Mouse (Mus musculus) lung, postnatal 14 days (tissue): Measurements from ENCODE around the gene Tspan2.

Source experiments
- DNase-seq: peaks from one replicate; pipeline ENCODE4 v3.0.0; 2021

The Tspan2 gene

DNA sequence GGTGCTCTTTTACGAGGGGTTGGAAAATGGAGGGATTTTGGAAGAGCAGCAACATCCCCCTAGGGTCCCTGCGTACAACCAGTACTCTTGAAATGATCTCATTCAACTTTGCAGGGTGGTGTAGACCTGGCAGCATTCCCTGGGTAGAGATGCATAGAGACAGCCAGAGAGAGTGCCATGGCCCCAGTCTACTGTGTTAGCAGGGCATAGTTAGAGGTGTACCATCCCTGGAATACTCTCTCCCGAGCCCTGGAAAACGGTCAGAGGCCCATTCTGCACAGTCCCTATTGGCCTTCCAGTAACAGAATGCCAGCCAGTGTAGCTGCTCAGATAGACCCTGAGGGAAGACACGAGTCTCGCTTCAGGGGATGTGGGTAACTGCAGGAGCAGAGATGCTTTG lies 1.3 kb downstream of the Tspan2 start:
- DNase-seq: no peak

DNA sequence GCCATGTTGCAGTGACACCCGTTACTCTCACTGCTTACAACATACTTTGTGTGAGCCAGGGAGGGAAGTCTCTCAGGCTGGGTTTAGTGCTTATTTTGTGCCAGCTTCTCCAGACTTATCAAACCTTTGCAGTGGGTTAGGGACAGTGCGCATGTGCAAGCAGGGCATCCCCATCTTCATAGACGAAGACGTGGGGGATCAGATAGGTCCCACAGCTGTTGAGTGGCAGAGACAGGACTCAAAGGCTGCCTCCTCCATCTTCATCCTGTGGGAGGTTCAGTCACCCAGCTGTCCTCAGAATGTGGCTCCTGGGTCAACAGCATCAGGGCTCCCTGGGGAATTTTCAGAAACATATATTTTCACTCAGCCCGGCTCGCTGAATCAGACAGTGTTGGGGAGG lies 2.1 kb downstream of the Tspan2 start:
- no peak for DNase-seq

DNA sequence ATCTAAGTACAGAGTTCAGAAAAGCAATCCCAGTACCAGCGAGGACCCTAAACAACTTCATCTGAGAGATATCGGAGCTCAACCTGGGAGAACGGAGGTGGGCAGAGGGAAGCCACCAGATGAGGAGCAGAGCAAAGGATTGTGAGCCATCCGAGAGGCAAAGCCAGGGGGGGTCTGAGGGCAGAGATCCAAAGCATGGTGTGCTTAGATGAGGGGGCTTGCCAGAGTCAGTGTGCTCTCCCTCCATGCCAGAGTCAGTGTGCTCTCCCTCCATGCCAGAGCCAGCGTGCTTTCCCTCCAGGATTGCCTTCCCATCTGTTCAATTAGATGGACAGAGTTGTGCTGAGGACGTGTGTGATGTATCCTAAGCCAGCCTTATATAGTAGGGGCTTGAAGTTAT lies 2.8 kb downstream of the Tspan2 start:
- no peak for DNase-seq

DNA sequence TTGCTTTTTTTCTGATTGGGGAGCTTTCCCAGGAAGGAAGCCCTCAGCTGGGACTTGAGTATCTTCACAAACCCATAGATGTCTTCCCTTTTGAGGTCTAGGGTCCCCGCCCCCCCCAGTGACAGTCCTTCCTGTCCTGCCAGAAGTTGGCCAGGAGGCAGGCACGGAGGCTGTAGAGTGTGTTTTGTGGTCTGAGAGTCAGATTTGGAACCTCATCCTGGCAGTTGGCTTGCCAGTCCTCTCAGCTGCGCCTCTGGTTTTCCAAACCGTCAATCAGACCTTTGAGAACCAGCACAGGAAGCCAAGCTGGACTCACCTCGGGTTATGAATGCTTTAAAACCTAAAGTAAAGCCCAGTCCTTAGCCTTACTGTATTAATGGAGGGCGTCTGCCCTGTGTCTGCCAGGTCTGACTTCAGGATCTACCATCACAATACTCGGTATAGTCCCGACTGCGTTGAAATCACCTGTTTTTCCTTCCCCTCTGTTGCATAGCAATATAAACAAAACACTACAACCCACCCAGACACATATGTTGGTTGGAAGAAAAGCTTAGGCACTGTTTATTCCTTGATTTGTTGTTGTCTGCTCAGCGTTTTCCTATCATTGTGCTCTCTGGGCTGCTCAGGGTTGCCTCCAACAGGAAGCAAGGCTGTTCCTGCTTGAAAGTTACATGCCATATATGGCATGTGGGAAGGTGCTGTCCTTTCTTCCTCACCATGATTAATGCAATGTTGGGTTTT lies 4.0 kb downstream of the Tspan2 start:
- no peak for DNase-seq

DNA sequence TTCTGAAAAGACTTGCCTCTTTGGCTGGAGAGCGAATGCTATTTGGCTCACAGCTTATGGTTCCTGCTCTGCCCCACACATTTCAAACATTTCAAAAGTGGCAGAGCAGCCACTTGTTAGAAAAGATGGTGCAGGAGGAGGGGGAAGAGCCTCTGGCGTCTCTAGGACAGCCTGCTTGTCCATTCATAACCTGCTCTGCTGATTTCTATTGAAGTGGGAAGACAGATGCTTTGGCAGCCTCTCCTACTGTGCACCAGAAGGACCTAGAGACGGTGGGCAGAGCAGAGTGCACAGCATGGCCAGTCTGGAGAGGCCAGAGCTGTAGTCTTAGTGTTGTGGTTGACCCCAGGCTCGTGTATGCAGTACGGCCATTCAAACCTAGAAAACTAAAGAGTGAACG lies 4.6 kb downstream of the Tspan2 start:
- DNase-seq: no peak

DNA sequence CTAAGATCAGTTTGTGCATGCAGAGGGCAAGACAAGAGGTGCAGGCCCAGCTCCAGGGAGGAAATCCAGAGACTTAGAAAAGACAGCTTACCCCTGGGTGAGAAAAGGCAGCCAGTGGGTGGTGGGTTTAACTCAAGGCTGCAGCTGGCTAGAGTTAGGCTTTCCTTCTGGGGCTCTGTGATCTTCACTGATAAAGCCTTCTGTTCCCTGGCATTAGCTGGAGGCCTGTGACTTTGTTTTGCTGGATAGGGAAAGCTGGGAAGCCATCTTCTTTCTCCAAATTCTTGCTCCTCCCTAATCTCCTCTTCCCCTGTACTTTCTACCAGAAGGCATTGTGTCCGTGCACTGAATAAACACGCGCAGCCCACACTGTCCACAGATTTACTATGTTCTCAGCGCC lies 8.4 kb downstream of the Tspan2 start:
- DNase-seq: no peak

DNA sequence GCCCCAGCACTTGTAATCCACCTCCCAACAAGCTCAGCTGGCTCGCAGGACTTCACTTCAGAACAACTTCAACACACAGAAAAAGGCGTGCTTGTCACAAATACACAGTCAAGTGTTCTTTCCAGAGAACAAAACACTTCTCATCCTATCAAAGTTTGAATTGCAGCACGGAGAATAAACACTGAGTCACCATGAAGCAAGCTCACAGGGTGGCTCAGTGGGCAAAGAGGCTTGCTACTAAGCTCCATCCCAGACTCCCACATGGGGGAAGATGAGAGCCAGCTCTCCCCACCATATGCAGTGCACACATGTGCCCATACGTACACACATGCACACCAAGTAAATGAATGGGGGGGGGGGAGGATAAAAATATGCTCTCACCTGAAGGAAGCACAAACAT lies 8.9 kb downstream of the Tspan2 start:
- DNase-seq: no peak

DNA sequence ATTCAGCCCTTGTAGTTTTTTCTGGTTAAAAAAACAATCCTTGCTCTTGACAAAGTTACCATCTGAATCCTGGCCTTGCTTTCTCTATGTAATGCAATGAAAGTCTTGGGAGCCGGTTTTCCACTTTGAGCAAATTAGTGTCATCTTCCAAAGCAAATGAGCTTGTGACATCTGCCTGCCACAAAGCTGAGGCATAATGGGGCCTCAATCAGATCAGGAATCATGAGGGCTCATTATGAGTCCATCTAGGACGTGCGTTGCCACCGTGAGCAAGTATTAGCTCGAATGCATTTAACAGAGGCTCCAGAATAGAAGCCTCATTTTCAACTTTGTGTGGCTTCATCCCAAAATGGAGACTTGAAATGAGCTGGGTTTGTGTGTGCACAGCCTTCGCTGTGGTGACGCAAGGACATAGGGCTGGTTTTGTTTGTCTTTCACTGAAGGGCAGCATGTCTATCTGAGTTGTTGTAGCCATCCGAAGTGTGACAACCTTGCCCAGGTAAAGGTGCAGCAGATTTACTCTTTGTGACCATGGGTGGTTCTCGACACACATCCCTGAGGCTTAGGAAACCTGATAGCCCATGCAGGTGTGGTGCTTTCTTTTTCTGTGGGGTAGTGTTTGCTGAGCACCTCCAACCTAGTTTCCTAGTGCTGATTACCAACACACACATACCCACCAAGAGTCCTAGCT lies 9.6 kb downstream of the Tspan2 start:
- no peak for DNase-seq

DNA sequence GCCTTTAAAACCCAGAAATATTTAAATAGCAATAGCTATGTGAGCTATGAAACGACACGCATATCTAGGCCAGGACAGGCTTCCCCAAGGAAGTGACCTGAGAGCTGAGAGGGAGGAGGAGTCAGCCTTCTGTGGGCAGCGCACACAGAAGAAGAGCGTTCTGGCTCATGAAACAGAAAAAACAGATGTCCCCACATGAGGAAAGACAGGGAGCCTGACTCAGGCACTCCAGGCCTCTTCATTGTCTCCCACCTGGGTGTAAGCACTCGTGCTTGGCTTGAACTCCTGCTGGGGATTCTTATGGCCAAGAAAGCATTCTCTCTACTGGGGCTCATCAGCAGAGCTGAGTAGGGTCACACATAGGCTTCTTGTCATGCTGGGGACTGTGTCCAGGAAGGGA lies 10.3 kb downstream of the Tspan2 start:
- no peak for DNase-seq

DNA sequence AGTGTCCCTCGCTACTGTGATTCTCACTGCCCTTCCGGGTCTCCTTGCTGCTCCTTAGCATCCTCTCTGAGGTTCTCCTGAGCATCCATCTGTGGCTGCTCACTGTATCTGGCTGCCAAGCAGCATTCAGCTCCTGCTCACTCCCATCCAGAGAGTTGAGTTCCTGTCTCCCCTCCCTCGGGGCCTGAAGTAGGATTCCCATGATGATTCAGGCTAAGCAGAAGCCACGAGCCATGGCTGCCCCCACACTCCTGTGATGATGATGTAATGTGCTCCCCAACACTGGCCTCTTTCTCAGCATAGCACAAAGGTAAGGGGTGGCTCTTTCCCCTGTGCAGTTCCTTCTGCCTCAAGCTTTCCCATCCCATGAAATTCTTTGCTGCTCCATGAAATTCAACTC lies 11.8 kb downstream of the Tspan2 start:
- no peak for DNase-seq

DNA sequence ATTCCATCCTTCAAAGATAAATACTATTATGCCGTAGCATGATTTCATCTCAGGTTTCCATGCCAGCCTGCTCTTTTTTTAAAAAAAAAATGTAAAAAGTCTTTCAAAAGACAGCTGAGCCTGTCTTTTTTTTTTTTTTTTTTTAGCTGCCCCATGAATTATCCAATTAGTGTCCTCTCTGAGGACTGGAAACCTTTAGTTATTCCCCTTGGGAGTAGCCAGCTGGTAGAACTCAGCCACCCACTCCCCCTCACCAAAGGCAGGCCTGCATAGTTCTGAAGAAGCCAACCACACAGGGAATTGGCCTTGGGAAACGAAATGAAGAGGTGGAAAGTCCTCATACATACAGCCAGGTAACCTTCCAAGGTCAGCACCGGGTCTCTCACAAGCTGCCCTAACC lies 13.7 kb downstream of the Tspan2 start:
- no peak for DNase-seq

DNA sequence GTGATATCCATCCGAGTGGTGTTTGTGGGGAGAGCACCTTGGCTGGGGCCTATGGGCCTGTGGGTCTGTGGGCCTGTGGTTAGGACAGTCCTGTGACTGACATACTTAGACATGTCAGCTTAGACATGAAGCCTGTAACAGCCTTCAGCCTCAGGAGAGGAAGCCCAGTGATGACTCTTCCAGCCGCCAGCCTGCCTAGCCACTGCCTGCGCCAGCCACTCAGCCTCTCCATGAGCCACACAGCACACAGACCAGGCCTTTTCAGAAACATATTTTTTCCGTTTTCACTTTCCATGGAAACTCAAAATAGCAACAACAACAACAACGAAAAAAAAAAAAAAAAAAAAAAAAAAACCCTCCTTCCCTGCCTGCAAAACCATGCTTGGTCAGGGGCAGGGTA lies 14.4 kb downstream of the Tspan2 start:
- DNase-seq: no peak

DNA sequence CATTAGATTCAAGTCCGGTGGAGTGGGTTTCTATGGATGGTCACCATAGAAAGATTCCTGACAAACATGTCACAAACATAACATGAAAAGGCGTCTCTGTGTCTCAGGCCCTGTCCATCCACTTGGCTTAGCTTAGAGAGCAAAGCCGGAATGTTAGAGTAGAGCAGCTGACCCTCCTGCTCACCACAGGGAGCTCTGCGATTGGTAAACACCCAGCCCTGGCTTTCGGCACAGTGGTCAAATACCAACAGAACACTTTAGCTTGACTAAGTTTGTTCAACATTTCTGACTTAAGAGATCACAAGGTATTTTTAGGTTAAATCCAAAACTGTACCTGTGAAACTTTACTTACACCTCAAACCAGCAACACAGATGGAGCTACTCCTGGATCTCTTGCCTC lies 16.8 kb downstream of the Tspan2 start:
- DNase-seq: no peak

DNA sequence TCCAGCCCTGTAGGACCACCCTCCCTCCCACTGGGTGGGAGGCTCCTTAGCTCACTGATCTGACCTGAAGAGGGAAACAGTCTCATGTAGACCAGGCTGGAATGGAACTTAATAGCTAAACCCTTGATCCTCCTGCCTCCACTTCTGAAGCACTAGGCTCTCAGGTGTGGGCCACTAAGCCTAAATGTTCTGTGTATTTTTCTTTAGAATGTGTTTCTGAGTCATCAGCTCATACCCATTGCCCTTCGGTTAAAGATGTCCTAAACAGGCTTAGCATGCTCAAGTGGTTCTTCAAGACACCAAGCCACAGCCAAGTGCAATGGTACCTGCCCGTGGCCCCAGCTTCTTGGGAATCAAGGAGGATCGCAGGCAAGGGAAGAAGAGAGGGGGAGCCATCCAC lies 17.2 kb downstream of the Tspan2 start:
- no peak for DNase-seq

DNA sequence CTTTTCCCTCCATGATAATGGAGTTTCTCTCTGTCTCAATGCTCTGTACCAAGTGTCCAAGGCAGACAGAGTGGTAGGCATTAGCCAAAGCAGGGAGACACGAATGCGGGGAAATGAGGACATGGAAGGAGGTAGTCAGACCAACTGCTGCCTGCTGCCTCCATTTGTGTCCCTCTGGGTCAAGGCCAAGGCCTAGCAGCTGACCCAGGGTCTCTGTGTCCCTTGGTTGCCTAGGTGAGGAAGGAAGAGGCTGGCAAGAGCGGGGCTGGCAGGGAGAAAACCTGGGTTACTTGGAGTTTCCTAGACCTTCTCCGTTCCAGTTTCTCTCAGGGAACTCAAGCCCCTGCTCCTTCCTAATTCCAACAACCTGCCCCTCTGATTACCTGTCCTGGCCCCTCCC lies 17.7 kb downstream of the Tspan2 start:
- no peak for DNase-seq

DNA sequence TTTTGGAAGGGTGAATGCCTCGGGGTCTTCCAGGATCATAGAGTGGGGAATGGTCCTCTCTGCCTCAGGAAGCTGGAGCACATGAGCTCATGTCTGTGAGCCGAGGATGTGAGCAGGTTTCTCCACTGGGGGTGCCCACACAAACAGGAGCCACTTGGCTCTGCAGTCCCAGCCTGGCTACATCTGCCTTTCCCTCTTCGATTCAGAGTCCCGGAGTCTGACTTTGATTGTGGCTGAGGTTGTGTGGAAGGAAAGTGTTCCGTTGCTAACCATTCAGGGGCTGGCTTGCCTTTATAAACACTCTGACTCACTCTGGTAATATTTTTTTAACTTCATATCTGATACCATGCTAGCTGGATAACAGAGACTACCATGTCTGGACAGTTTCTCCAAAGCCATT lies 18.1 kb downstream of the Tspan2 start:
- no peak for DNase-seq

DNA sequence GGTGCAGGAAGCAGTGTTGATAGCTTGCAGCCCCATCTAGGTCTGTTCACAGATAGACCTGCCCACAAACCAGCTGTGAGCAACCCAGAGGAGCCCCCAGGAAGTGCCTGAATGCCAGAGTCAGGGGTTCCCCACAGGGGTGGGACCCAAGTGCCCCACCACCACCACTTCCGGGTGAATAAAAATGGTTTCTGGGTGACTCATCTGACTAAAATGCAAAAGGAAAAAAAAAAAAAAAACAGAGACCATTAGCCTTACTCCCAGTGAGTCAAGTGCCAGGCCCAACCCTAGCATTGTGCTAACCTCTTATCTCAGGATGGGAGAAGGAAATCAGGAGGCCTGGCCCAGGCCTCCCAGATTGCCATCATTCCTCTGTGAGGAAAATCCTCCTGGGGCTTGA lies 21.5 kb downstream of the Tspan2 start:
- DNase-seq: no peak

DNA sequence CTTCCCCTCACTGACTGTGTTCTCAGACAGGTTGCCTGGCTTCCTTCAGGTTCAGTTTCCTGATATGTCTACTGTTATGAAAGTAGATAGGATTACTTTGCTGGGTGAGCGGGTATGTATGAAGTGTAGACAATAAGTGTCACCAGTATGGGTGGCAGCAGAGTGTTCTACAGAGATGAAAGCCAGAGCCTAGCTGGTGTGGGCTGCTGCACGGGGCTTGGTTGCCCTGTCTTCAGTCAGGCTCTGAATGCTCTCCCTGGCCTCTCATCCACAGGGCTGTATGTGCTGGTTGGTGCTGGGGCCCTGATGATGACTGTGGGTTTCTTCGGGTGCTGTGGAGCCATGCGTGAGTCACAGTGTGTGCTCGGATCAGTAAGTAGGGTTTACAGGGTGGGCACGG lies 22.7 kb downstream of the Tspan2 start:
- DNase-seq: no peak

DNA sequence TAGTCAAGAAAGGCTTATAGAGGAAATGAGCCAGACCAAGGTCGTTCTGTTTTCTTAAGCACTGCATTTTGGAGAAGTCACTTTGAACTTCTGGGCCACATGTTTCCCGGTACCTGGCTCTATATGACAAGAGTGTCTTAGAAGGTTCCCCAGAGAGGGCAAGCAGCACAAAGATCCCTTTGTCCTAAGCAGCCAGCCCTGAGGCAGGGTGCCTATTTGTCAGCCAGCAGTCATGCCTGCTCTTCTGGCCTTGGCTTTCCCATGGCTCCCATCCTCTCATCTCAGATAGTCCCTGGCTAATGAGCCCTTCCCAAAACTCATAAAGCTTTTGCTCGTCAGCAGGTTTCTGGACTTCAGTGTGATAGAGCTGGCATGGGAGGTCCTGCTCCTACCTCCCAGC lies 25.9 kb downstream of the Tspan2 start:
- no peak for DNase-seq

DNA sequence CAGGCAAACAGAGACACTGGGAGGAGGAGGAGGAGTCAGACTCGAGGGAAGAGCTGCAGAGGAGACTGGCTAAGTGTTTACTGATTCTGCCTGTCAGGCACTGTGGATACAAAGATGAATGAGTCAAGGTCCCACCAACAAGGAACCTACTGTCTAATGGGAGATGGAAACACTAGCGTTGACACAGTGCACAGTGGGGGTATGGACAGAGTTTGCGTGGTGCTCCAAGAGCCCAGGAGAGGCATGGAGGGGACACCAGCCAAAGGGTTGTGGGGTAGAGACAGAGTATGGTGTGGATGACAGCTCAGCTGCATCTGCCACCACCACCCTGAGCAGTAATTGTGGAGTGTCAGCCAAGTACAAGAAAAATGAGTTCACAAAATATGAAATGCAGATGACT lies 28.1 kb downstream of the Tspan2 start:
- no peak for DNase-seq

DNA sequence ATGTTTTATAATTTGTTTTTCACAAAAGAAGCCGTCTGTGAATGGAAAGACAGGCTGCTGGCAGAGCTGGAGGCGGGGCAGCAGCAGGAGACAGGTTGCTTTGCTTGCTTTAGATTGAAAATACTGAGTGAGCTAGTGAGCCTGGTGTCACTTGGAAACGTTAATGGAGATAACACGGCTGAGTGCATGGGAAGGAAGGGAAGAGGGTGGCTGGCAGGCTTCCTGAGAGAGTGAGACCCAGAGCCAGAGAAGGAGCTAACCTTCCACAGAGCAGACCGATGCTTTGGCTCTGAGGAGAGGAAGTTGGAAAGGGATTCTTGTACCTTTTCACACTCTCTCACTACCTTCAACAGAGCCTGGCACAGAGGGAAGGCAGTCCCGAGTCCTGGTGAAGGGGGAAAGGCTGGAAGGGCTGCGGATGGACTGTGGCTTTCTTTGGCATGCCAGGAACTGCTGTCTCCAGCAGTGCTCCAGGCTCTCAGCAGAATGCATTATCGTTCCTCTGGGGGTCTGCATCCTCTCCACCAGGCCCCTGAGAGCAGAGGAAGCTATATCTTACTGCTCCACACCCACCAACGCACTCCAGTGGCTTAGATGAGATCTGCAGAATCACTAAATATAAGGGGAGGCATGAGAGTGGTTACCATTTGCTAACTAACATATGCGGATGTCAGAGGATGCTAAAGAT lies 29.5 kb downstream of the Tspan2 start:
- no peak for DNase-seq

DNA sequence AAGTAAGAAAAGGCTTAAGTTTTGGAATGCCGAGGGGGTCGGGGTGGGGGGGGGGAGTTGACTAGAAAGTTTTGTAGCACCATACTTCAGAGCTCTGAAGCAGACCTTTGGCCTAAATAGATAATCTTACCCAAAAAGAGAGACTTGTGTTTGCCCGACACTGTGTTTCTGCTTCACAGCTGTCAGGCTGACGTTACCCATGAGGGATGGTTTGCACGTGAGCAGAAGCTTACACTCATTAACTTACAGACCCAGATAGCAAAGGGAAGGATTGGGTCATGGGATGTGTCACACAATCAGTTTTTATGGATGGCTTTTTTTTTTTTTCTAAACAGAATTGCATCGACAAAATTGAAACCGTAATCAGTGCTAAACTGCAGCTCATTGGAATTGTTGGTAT lies 30.5 kb downstream of the Tspan2 start:
- DNase-seq: no peak

DNA sequence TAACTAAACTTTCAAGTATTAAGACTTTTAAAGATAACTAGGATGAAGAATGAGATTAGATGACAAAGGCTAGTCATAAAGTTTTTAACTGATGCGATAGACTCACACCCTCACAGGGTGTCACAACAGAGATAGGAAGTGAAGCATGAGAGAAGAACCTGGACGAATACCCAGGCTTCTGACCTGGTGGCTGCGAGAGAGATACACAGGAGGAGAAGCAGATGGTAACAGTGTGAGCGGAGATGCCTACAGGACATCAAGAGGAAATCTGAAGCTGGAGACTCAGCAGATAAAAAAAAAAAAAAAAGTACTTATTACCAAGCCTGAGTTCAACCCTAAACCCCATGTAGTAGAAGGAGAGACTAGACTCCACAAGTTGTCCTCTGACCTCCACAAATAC lies 38.7 kb downstream of the Tspan2 start:
- DNase-seq: no peak

DNA sequence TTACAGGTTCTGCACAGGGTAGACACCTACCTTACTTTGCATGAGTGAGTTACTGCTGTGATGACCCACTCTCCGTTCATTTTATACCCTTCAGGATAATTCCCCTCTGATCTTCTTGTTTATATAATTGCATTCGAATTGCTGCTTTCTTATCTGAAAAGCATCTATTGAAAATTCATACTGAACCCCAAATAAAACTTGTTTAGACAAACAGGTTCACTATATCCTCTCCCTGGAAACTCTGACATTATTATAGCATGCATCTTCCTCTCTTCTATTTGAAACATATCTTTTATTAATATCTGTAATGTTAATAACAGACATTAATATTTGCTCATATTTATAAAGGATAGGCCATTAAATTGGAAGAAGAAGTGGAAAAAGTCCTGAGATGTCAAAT lies 48.3 kb downstream of the Tspan2 start, which contains the start of gene Tshb:
Tshb (minus strand) TSS at position 101 of the 400 bp plus-strand sequence.
- no peak for DNase-seq
